Mouse (Mus musculus) forebrain, embryonic 14.5 days (tissue): ENCODE data around the gene Runx3. TPM values are rescaled to one million over a fixed set of nuclear protein-coding genes. Genes with fewer than 3 reads are reported as not detected.

ENCODE experiments used
- ATAC-seq: fragments of 200-750 bp; cut with Nextera tagmentation; 2 replicates; pipeline ENCODE4 v1.8.0; 2017; ENCODE audit warnings: mild to moderate bottlenecking, moderate library complexity
- DNase-seq: peaks from one replicate; pipeline ENCODE4 v3.0.0-alpha.2; 2015; ENCODE audit warnings: low spot score
- H3K27ac ChIP-seq: fragments of 300-500 bp; sonication (generic); 2 replicates; pipeline ENCODE4 v1.5.1; 2014; ENCODE audit warnings: low read depth, mild to moderate bottlenecking, control low read depth, low read length, moderate library complexity
- H3K27me3 ChIP-seq: fragments of 300-500 bp; sonication (generic); replicated peaks from 2 replicates; pipeline ENCODE4 v1.6.1; 2014; ENCODE audit warnings: low read length, control low read depth, mixed read lengths; ENCODE audit not compliant: control insufficient read depth, insufficient read depth
- H3K36me3 ChIP-seq: fragments of 300-500 bp; sonication (generic); 2 replicates; pipeline ENCODE4 v1.6.1; 2014; ENCODE audit warnings: low read length, control low read depth; ENCODE audit not compliant: control insufficient read depth, insufficient read depth
- H3K4me1 ChIP-seq: fragments of 300-500 bp; sonication (generic); 2 replicates; pipeline ENCODE4 v1.6.1; 2014; ENCODE audit warnings: antibody characterized with exemption, low read length, control low read depth; ENCODE audit not compliant: control insufficient read depth, insufficient read depth
- H3K4me2 ChIP-seq: fragments of 300-500 bp; sonication (generic); 2 replicates; pipeline ENCODE4 v1.6.1; 2014; ENCODE audit warnings: mild to moderate bottlenecking, control low read depth, low read length
- H3K4me3 ChIP-seq: fragments of 300-500 bp; sonication (generic); 2 replicates; pipeline ENCODE4 v1.5.1; 2014; ENCODE audit warnings: low read depth, low read length, control low read depth
- H3K9ac ChIP-seq: fragments of 300-500 bp; sonication (generic); 2 replicates; pipeline ENCODE4 v1.6.1; 2014; ENCODE audit warnings: mild to moderate bottlenecking, low read length, control low read depth, moderate library complexity
- H3K9me3 ChIP-seq: fragments of 300-500 bp; sonication (generic); replicated peaks from 2 replicates; pipeline ENCODE4 v1.6.1; 2016; ENCODE audit warnings: low read length, control low read depth, mixed read lengths; ENCODE audit not compliant: control insufficient read depth
- WGBS: fragments of 180-500 bp; shearing (Covaris S2); extraction: QIAGEN DNeasy Blood & Tissue Kit; methylation state at CpG from one replicate; pipeline ENCODE4 v1.1.7; 2014; 5-methylcytosine and 5-hydroxymethylcytosine counted together
- polyA plus RNA-seq: library from polyadenylated mRNA; unstranded; fragments of >200 nt; fragmentation: Nextera tagmentation; extraction: Ambion mirVana; gene quantifications from 2 replicates; pipeline ENCODE4 v1.2.1, GENCODE M21; 2014

The Runx3 gene
- polyA plus RNA-seq, 1 experiment from 2014 or later, result not detected

GRCm38 (mm10) chr4:135135331-135135730 lies 14.9 kb downstream of the Runx3 start:
- Histone ChIP-seq H3K4me2 (no peak overlapping the region), H3K9me3 (no peaks in the 10 kb centered on the region), H3K4me1 (no peaks in the 10 kb centered on the region), H3K36me3 (no peaks in the 10 kb centered on the region), H3K4me3 (no peak overlapping the region), H3K27ac (no peak overlapping the region), H3K27me3 (peaks cover 25% of the 10 kb centered on the region), H3K9ac (no peak overlapping the region)
- WGBS, result 66% methylated on average over 6 of the region's 6 CpGs
- DNase-seq, result no peak
- no peak for ATAC-seq

GRCm38 (mm10) chr4:135136202-135136601 lies 15.8 kb downstream of the Runx3 start:
- ATAC-seq (no peak), DNase-seq (no peak)
- H3K9ac ChIP-seq, result no peak overlapping the region
- no peaks in the 10 kb centered on the region for H3K4me1 ChIP-seq
- 44% methylated on average over 8 of the region's 8 CpGs for WGBS
- peaks cover 34% of the 10 kb centered on the region for H3K27me3 ChIP-seq
- no peak overlapping the region for H3K27ac ChIP-seq
- no peaks in the 10 kb centered on the region for H3K9me3 ChIP-seq
- no peak overlapping the region for H3K4me2 ChIP-seq
- H3K4me3 ChIP-seq, result no peak overlapping the region
- no peaks in the 10 kb centered on the region for H3K36me3 ChIP-seq

DNA sequence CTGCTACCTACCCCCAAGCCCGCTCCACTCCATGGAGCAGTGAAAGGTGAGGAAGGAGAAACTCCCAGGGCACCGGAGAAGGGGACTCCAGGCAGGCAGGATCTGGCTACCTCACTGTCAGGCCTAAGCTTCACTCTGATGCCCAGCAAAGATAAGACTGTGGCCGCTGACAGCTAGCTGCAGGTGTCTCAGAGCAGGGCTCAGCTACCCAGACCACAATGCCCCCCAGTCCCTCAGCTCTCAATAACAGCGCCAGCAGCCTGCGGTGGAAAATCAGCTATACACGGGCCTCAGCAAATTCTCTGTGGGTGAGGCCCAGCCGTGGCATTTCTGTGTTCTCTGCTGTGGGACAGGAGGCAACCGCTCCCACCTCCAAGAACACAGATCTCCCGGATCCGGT lies 16.2 kb downstream of the Runx3 start:
- Histone ChIP-seq H3K9ac (no peak overlapping the region), H3K9me3 (no peaks in the 10 kb centered on the region), H3K27ac (no peak overlapping the region), H3K36me3 (no peaks in the 10 kb centered on the region), H3K4me2 (no peak overlapping the region), H3K27me3 (peaks cover 38% of the 10 kb centered on the region), H3K4me1 (no peaks in the 10 kb centered on the region), H3K4me3 (no peak overlapping the region)
- DNase-seq (no peak), ATAC-seq (no peak)
- WGBS, result 61% methylated on average over 10 of the region's 10 CpGs

- no peaks in the 10 kb centered on the region for H3K4me1 ChIP-seq
- H3K9ac ChIP-seq, result no peak overlapping the region
- no peak overlapping the region for H3K27ac ChIP-seq
- no peaks in the 10 kb centered on the region for H3K36me3 ChIP-seq
- ATAC-seq (no peak), DNase-seq (no peak)
- no peak overlapping the region for H3K4me3 ChIP-seq
- no peak overlapping the region for H3K4me2 ChIP-seq
- no peaks in the 10 kb centered on the region for H3K9me3 ChIP-seq
- peaks cover 73% of the 10 kb centered on the region for H3K27me3 ChIP-seq
- 1% methylated on average over 25 of the region's 25 CpGs for WGBS
Observed at GRCm38 (mm10) chr4:135140647-135141515, 20.4 kb downstream of the Runx3 start.

DNA sequence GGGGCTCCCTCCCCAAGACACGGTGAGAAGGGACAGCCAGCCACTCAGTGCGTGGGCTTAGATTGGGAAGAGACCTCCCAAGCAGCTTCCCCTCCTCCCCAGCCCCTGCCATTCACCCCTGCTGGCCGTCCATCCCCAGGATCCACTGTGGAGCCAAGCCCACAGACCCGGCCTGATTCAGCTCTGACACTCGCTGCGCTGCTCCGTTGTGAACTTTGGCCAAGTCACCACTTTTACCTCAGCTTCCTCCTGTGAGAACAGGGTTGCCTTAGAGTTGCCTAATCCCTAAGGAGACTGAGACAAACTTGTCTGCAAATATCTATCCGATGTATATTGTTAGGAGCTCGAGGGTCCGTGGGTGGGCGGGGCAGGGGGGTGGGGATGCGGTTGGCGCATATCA lies 21.3 kb downstream of the Runx3 start:
- Histone ChIP-seq H3K27ac (no peak overlapping the region), H3K4me1 (no peaks in the 10 kb centered on the region), H3K36me3 (no peaks in the 10 kb centered on the region), H3K4me2 (no peak overlapping the region), H3K27me3 (peaks cover 82% of the 10 kb centered on the region), H3K4me3 (no peak overlapping the region), H3K9me3 (no peaks in the 10 kb centered on the region), H3K9ac (no peak overlapping the region)
- DNase-seq, result no peak
- no peak for ATAC-seq
- WGBS, result 6% methylated on average over 13 of the region's 13 CpGs

- Histone ChIP-seq H3K27ac (no peak overlapping the region), H3K4me2 (no peak overlapping the region), H3K36me3 (no peaks in the 10 kb centered on the region), H3K9me3 (no peaks in the 10 kb centered on the region), H3K27me3 (peaks cover 93% of the 10 kb centered on the region), H3K4me1 (no peaks in the 10 kb centered on the region), H3K4me3 (no peak overlapping the region), H3K9ac (no peak overlapping the region)
- WGBS, result 10% methylated on average over 15 of the region's 15 CpGs
- ATAC-seq (no peak), DNase-seq (no peak)
Observed at GRCm38 (mm10) chr4:135146734-135147133, 26.3 kb downstream of the Runx3 start.

DNA sequence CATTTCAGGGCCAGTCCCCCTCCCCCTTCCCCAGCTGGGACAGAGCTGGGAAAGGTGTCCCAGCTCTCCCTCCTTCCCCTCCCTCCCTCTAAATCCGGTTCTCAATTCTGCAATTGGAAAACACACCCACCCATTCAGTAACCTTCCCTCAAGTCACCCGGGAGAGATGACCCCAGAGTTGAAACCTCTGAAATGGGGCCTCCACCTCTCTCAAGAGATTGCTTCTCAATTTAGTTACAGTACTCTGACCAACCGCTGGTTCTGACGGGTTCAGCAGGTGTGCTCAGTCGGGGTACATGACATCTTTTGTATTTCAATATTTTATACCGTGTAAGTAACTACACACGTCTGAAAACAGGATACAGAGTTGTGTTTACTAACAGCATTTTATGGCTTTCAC lies 28.2 kb downstream of the Runx3 start:
- Histone ChIP-seq H3K27me3 (peaks cover 93% of the 10 kb centered on the region), H3K9ac (no peak overlapping the region), H3K36me3 (no peaks in the 10 kb centered on the region), H3K4me2 (no peak overlapping the region), H3K9me3 (no peaks in the 10 kb centered on the region), H3K27ac (no peak overlapping the region), H3K4me3 (no peak overlapping the region), H3K4me1 (no peaks in the 10 kb centered on the region)
- no peak for ATAC-seq
- no peak for DNase-seq
- WGBS, result 3% methylated on average over 7 of the region's 7 CpGs

DNA sequence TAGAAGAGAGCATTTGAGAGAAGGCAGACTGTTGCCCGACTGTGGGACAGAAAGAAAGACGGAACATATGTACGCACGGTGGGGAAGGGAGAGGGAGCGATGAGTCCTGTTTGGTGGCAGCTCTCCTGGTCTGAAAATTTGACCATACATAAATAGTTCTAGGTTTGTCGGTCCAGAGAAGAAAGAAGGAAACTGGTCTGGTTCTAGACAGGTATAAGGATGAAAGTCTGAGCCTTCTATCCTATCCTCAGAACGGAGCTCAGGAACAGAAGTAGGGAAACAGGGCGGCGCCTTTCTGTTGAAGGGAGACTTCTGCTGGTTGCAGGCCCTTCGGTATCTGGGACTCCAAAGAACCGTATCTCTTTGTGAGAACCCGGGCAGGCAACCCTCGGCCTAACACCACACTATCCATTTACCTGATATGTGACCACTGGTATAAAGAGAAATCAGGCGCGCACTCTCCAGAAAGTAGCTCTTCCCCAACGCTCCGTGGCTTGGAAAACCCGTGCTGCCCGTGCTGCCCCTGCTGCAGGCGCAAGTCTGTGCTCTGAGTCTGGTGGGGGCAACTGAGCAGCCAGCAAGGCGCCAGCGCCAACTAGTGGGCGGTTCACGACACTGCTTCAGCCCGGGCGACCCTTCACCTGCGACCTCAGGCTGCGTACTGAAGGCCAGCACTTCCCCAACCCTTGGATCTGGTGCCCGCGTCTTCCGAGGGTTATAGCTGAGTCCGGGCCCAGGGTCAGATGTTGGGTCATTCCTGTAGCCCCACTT lies 29.8 kb downstream of the Runx3 start:
- no peak overlapping the region for H3K4me2 ChIP-seq
- DNase-seq, result peak; percentile 55
- peaks cover 96% of the 10 kb centered on the region for H3K27me3 ChIP-seq
- H3K4me3 ChIP-seq, result no peak overlapping the region
- ATAC-seq, result no peak
- H3K9ac ChIP-seq, result no peak overlapping the region
- no peaks in the 10 kb centered on the region for H3K9me3 ChIP-seq
- H3K36me3 ChIP-seq, result no peaks in the 10 kb centered on the region
- WGBS, result 1% methylated on average over 32 of the region's 32 CpGs
- H3K27ac ChIP-seq, result no peak overlapping the region
- no peaks in the 10 kb centered on the region for H3K4me1 ChIP-seq
